Mouse (Mus musculus) frontal cortex, postnatal 10 days (tissue): Measurements from ENCODE around the gene Mapkapk2.

Experiments used
- DNase-seq, 2 experiments: peaks; one replicate each; pipeline ENCODE4 v3.0.0; 2022; ENCODE audit warnings: low spot score in 2 of 2, mixed read lengths in 1 of 2

The Mapkapk2 gene

GRCm38 (mm10) chr1:131021900-131022590 is 75.6 kb downstream of the Mapkapk2 start:
- DNase-seq, result no peak

- DNase-seq, result no peak
These were observed 76.2 kb downstream of the Mapkapk2 start for GRCm38 (mm10) chr1:131021438-131021837.

- no peak for DNase-seq
These were observed 77.0 kb downstream of the Mapkapk2 start for GRCm38 (mm10) chr1:131020425-131021310.

GRCm38 (mm10) chr1:131019492-131020098 is 78.0 kb downstream of the Mapkapk2 start, which contains the start of gene Il10:
TSS of gene Il10 (plus strand) at chr1:131019845.
- DNase-seq, result no peak

GRCm38 (mm10) chr1:131015879-131016278 is 81.7 kb downstream of the Mapkapk2 start:
- DNase-seq, result no peak

GRCm38 (mm10) chr1:131015281-131015680 is 82.3 kb downstream of the Mapkapk2 start:
- no peak for DNase-seq

GRCm38 (mm10) chr1:131013926-131014325 is 83.7 kb downstream of the Mapkapk2 start:
- DNase-seq, result no peak

GRCm38 (mm10) chr1:131012494-131012893 is 85.1 kb downstream of the Mapkapk2 start:
- DNase-seq, result no peak

- DNase-seq, result no peak
These were observed 87.1 kb downstream of the Mapkapk2 start for GRCm38 (mm10) chr1:131010201-131011153.

GRCm38 (mm10) chr1:131006069-131006468 is 91.6 kb downstream of the Mapkapk2 start:
- no peak for DNase-seq
